Mouse (Mus musculus): ENCODE measurements at regions not wholly inside any gene's neighbourhood (a gene's known extent, or its start where the extent isn't known, plus 50 kb on each side); places are given as distances from the start of the nearest gene placed in this dataset.
A peak's percentile ranks its signal among the peaks of the same experiment; 100 is the strongest.

DNA sequence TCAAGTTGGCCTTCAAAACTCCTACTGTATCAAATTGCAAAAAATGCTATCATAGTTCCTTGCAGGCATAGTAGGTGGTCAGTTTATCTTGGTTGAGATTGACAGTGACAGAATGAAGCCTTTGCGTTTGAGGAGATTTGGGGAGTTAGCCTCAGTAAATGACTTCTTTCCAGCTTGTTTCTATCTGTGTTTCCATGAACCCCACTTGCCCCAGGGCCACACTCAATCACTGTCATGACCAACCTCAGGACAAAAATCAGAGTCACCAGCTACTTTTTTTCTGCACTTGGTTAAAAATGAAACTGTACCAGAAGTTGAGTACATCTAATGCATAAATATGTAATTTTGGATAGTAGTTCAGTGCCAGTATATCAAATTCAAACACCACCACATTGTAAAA is 287.7 kb upstream of the Arid1b start:
- no peak for DNase-seq (ENCODE audit: low read depth)

DNA sequence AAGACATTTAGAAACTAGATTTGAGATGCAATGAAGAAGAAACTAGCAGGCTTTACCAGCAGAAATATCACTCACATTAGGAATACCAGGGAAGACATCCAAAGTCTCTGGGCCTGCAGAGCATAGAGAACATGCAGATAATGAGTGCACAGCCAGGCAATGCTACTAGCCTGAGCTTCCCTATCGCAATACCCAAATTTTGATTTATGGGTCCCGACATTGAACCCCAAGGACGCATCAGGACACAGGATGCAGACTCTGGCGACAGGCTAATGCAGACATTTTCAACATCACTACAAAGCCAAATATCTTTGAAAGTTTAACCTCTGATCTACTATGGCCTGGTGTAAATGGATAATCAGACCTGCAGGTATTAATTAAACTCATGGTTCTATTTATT is 273.1 kb upstream of the Arid1b start:
- DNase-seq (ENCODE audit: low read depth) = no peak

DNA sequence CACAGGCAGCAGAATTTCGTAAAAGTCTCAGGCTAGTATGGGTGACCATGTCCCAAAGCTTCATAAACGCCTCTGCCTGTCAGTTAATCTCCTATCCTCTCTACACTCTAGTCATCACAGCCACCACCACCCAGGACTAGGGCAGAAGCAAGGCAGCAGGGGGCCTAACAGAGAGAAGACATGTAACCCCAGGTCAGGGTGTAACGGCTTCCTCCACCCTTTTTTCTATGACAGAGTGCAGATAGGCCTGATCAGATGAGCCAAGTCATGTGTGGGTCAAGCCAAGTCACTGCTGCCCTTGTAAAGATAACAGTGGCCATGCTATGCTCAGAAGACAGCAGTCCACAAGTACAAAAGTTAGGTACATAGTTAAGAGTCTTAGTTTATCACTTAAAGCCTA is 270.1 kb upstream of the Arid1b start:
- DNase-seq (ENCODE audit: low read depth) = no peak

DNA sequence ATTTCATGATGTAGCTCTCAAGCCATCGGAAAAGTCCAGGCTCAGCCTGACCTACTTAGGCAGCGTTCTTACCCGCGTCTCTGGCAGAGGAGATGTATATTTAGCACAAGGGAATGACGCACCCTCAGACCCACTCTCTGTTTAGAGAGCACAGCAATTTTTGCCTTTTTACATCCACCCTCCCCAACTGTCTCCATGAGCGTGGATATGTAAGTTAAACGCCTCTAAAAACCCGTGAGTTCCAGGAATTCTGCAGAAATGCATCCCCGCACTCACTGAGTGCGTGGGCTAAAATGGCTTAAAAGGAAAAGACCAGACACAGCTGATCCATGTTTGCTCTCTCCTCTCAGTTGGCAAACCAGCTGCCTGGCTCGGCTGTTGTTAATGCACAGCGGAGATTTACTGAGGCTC is 267.8 kb upstream of the Arid1b start:
- DNase-seq (ENCODE audit: low read depth) = no peak

DNA sequence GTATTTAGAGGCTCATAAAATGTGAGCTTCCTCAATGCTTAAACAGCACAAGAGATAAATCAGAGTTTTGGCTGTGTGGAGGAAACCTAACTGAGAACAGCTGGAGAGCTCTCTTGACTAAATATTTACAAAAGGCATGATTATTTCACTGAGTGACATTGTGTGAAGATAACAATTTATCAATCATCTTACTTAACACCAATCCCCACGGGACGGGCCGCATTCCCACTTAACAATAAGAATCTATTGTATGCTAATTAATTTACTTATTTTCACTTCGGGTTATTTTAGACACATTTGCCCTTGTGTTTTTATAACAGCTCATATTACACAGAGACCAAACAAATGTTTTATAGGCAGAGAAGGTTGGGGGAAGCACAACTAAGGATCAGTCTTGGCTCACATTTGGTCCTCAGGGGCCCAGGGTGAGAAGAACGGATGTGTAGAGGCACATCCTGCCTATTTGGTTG is 259.7 kb upstream of the Arid1b start:
- DNase-seq (ENCODE audit: low read depth) = no peak

DNA sequence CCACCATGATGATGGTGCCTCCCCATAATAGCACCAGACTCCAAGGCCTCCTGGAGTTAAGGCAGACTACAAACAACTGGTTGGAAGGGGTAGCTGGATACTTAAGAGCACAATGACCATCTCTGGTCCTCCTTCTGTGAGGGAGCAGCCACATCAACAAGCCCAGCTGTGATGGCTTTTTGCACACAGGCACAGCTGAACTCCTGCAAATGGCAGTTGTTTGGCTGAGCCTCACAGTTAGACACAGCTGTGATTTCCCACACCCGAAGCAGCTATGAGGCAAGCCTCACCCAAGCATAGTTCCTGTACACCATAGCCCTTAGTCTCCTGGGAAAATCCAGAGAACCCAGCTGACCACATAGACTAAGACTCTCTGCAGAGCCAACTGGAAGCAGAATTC is 258.9 kb upstream of the Arid1b start:
- DNase-seq (ENCODE audit: low read depth) = no peak

DNA sequence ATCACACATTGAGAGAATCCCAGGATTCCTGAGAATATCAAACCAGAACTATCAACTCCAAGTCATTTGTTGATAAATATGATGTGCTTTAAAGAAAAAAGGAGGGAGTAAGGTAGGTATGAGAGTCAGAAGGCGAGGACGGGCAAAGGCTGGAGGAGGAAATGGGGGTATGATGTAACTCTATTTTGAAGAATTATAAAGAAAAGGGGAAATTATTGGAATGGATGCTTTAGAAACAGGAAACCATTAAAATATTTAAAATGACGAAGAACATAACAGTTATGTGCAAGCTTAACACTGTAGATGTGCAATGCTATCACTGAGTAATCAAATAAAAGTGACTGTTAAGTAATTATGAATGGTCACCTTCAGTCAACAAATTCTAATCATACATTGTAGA is 257.4 kb upstream of the Arid1b start:
- DNase-seq (ENCODE audit: low read depth) = no peak

DNA sequence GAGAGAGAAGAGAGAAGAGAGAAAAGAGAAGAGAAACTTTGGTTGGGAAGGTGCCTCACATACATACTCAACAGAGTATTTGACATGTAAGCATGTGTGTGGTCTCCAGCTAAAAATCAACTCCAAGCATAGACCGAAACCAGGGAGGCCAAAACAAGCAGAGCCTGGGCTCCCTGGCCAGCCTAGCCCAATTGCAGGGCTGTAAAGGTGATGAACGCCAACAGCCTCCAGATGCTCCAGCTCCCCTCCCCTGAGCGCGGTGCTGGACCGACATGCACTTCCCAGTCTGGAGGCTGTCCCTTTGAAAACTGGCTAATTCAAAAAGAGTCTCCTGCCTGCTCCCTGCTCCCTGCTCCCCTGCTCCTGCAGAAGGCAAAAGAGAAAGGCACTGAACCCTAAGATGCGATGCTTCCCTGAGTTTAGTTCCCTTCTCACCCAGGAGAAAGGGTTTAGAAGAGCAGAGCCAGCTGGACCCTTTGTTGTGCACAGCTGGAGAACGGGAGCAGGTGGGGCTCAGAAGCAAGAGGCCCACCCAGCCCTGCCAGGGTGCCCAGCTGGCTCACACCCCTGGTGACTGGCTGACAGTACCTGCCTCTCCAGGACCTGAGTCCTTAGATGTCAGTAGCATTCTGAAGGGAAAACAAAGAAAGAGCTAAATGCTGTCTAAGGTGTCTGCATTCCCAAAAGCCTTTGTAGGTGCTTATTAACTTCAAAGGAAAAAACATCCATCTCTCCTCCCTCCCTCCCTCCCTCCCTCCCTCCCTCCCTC is 255.2 kb upstream of the Arid1b start:
- no peak for DNase-seq (ENCODE audit: low read depth)

DNA sequence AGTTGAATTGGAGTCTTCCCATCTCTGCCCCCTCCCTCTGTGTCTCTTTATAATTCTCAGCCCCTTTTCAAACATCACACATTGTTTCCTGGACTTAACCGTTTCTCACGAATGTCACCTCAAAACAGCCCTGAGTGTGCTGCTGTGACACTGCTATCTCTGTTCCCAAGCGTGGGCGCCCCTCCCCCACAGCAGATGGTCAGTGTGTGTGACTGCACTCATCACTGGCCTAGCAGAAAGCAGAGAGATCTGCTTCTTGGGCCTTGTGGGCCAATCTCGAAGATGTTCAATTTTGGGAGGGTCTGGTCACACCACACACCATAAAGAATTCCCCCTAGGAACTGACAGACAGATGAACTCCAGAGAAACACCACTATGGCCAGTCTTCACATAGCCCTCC is 253.3 kb upstream of the Arid1b start:
- DNase-seq (ENCODE audit: low read depth) = no peak

DNA sequence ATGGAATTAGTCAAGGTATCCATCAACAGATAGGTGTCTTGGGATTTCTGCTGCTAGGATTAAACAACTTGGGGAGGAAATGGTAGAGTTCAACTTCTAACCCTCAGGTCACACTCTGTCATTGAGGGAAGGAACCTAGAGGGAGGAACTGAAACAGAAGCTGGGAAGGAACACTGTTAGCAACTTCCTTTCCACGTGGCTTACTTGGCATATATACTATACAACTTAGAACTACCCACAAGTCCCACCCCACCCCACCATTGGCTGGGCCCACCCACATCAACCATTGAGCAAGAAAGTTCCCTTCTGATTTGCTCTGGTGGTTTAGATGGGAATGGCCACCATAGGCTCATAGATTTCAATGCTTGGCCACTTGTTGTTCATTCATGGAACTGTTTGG is 251.8 kb upstream of the Arid1b start:
- no peak for DNase-seq (ENCODE audit: low read depth)

DNA sequence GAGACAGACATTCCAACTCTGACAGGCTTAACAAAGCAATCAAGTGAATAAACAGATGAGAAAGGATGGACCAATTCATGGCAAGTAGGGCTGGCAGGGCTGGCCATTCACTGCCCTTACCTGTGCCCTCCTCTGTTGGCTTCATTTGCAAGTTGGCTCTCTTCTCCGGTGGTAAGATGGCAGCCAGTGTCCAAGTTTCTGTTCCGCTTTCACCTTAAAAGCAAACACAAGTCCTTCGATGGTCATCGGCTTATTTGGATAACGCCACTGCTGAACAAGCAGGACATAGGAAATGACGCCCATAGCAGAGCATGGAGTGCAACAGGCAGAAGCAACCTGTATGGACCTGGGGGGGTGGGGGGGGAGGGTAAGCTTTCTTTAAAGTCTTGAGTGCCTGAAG is 231.2 kb upstream of the Arid1b start:
- no peak for DNase-seq (ENCODE audit: low read depth)

DNA sequence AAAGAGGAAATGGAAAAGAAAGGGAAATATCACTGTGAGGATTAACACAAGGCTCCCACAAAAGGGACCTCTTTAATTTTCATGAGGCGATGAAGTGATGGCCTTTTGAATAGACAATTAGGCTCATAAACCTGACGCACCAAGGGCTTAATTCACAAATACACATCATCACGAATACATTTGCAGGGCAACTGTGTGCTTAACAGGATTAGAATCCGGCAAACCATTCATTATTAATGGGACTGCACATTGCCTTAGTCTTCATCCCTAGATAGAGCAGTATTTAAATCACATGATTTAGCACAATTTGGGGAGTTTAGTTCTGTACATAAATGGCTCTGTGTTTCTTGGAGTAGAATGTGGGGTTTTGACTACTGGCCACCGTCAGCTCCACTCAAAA is 228.4 kb upstream of the Arid1b start:
- no peak for DNase-seq (ENCODE audit: low read depth)

DNA sequence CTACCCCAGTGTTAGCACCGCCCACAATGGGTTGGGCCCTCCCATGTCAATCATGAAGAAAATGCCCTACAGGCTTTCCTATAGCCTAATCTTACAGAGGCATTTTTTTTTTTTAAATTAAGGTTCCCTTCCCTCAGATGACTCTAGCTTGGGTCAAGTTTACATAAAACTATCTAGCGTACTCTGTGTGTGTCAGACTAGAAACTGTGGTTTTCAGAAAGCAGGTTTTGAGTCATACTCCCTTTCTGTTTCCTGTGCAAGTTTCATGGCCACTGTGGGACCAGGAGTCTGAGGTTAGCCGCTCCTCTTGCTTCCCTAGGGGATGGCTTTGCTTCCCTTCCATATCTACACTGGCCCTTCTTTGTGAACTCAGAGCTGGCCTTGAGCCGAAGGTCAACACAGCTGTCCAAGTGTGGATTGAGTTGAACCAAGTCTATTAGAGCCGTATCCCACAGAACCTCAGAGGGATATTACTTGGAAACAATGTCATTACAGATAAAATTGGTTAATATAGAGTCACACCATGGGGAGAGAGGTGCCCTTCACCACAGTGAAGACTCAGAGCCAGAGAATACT is 226.1 kb upstream of the Arid1b start:
- no peak for DNase-seq (ENCODE audit: low read depth)

DNA sequence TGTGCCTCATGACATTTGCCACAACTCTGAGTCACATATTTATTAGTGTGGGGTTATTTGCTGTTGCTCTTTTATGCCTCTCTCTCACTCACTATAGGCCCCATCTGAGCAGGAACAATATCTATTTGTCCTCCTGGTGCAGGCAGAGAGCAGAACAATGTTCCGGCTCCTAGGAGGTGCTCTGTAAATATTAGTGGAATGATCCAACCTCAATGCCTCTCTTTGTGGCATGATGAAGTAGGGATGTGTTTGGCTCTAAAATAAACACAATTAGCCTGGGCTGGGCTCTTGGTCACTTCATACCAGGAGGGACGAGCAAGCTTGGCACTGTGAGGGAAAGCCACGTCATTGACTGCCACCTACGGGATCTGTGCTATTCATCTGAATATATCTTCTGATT is 224.8 kb upstream of the Arid1b start:
- DNase-seq (ENCODE audit: low read depth) = no peak

DNA sequence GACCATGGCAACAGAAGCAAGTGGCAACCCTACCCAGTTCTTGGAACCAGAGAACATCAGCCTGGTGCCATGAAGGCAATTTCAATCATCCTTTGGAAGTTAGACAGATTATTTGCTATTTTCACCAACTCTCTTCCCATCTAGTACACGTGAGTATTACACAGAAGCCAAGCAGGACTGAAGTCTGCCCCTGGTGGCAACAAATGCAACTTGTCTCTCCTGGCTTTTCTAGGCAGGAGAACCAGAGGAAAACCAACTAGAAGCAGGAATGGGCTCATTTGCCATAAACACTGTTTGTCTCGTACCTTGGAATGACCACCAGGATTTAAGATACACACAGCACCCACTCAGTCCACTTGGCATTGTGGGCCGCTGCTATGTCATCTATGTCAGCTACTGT is 224.1 kb upstream of the Arid1b start:
- no peak for DNase-seq (ENCODE audit: low read depth)

DNA sequence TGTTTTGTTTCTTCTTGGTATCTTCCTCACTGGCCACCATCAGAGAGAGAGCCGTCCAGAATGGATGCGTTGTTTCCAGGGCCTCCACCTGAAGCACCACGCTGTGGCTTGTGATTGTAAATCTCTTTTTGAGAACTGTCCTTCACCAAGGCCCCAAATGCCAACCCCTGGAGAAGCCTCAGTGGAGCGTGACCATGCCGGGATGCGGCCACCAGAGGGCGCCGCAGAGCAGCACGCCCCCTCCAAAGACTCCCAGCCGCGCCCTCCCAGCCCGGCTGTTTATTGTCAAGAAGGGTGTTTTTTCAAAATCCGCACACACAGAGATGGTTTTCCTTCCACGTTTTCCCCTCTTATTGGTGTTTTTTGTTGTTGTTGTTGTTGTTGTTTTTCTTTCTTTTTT is 216.0 kb upstream of the Arid1b start:
- peak; percentile 78 for DNase-seq (ENCODE audit: low read depth)

DNA sequence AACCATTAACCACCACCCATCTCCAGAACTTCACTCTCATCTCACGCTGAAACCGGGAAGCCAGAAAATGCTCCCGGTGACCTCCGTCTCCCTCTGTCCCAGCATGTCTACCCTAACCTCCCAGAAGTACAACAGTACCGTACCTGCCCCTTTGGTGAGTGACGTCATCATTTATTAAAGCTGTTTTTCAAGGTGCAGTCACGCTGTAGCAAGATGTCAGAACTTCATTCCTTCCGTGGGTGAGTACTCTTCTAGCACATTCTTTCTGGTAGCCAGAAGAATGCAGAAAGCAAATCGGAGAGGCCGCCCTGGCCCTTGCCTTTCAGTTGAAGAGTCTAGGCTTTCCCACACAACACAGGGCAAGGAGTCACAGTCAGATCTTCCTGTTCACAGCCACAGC is 215.1 kb upstream of the Arid1b start:
- no peak for DNase-seq (ENCODE audit: low read depth)

DNA sequence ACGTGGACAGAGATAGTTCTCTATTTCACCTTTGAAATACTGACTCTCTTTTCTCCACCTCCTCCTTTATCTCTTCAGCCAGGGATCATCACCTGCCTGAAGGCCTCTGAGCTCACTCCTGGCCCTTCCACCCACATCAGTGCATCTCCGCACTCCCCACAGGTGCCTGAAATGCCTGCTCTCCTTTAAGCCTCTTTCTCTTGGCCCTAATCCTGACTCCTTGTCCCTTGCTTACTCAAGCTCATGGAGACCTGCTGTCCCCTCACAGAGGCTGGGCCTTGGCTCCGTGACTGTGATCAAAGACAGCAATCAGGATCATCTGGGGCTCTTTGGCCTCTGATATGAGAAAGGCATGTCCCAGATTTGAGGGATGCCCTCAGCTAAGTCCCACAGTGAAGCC is 212.5 kb upstream of the Arid1b start:
- DNase-seq (ENCODE audit: low read depth) = no peak

DNA sequence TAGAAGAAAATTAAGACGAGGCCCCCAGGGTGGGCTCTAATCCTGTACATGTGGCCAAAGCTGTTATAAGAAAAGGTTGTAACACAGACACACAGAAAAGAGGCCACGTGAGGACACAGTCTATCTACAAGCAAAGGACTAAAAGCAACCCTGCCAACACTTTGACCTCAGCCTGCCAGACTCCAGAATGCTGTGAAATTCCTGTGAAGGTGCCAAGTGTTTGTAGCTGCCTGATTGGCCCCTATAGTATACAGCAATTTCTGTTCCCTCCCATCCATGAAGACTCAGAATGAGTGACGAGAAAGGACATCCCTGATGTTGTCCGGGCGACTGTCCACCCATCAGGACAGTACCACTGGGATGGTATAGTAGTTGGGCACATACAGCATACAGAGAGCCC is 209.8 kb upstream of the Arid1b start:
- DNase-seq (ENCODE audit: low read depth) = no peak

DNA sequence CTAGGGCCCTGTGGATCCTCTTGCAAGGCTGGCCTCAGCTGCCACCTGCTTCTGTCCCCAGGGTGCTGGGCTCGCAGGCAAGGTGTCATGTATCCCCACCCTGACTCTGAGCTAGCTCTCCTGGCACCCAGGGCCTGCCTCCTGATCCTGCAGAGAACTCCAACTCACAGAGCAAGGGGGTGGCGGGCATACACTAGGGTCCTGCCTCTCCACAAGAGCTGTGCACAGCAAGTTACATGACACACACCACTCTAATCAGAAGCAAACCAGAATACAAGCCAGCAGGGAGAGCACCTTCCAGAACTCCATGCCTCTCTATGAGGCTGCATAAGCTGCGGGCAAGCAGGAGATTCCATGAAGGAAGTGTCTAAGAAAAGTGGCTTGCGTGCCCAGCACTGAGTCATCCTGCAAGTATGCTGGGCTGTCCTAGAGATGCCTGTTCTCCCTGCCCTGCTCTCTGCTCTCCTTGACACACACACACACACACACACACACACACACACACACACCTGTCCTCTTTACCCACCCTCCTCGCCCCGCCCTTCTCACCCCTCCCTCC is 208.8 kb upstream of the Arid1b start:
- DNase-seq (ENCODE audit: low read depth) = no peak

DNA sequence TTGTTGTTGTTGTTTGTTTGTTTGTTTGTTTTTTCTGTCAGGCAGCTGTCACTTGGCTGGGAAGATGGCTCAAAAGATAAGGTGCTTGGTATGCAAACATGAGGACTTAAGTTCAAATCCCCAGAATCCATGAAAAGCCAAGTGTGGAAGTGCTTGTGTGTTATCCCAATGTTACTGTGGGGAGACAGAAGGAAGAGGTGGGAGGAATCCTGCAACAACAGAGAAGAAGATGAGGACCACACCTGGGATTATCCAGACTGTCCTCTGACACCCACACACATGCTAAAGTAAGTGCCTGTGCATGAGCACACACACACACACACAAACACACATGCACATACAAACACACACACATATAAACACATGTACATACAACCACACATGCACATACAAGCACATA is 207.6 kb upstream of the Arid1b start:
- DNase-seq (ENCODE audit: low read depth) = no peak

DNA sequence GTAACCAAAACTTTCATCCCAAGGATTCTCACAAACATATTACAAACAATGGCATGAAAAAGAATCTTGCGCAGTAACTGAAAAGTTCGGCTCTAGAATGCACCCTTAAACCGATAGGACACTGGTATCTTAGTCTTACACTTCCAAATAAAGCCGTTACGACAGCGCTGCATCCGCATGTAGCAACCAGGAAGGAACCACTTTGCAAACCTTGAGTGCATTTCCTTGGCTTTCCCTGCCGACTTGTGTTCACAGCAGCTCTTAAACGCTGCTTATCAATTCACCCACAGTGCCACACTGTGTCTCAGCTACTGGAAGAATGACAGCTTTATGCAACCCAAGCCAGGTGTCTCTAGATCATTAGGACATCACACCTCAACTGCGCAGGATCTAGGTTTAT is 202.3 kb upstream of the Arid1b start:
- DNase-seq (ENCODE audit: low read depth) = no peak

DNA sequence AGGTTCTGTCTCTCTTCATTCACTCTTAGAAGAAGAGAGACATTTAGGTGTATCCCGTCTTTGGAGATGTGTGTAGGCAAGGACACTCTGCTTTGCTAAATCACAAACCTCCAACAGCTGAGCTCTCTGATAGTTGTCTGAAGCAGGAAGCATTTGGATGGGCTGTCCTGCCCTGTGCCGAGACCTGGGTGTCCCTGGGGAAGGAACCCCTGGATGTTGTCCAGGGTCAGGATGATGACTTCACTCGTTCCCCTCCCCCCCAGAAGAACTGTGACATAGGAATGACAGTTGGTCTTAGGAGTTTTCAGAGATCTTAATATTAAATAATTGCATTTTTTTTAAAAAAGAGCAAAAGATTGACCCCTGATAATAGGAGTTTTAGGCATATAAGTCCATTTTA is 197.9 kb upstream of the Arid1b start:
- DNase-seq (ENCODE audit: low read depth) = no peak

DNA sequence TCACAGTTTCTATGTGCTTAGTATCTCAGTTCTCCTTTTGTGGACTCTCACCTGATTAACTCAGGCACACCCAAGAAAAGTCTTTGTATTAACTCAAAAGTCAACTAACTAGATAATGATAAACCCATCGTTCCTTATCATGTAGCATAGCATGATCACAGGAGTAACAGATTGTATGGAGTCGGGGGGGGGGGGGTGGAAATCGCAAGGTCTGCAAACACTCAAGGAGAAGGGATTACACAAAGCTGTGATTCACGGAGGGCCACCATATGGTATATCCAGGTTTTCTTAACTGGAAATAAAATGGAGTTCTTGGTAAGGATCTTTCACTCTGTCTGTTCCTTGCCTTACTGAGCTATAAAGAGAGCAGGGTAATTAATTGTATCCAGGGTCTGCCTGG is 190.1 kb upstream of the Arid1b start:
- DNase-seq (ENCODE audit: low read depth) = no peak
